Mouse (Mus musculus) heart, embryonic 13.5 days (tissue): ENCODE data around the gene Setd1a. TPM values are rescaled to one million over a fixed set of nuclear protein-coding genes. Genes with fewer than 3 reads are reported as not detected.
"Not testable (repeated sequence)": the region's sequence is repeated elsewhere in the genome, so short reads cannot be mapped to it uniquely, and the experiment has no call there.

Experiments used
- ATAC-seq: fragments of 200-750 bp; cut with Nextera tagmentation; 2 replicates; pipeline ENCODE4 v1.8.0; 2017; ENCODE audit warnings: moderate TSS enrichment; ENCODE audit not compliant: insufficient number of reproducible peaks, low FRiP score, low TSS enrichment; ENCODE audit errors: extremely low read depth
- H3K27ac ChIP-seq: fragments of 300-500 bp; sonication (generic); replicated peaks from 2 replicates; pipeline ENCODE4 v1.5.1; 2015; ENCODE audit warnings: moderate library complexity, mild to moderate bottlenecking, inconsistent platforms
- H3K27me3 ChIP-seq: fragments of 300-500 bp; sonication (generic); replicated peaks from 2 replicates; pipeline ENCODE4 v1.6.1; 2015; ENCODE audit warnings: mild to moderate bottlenecking, inconsistent platforms
- H3K36me3 ChIP-seq: fragments of 300-500 bp; sonication (generic); 2 replicates; pipeline ENCODE4 v1.6.1; 2015; ENCODE audit warnings: mild to moderate bottlenecking, inconsistent platforms
- H3K4me1 ChIP-seq: fragments of 300-500 bp; sonication (generic); 2 replicates; pipeline ENCODE4 v1.6.1; 2015; ENCODE audit warnings: inconsistent platforms
- H3K4me2 ChIP-seq: fragments of 300-500 bp; sonication (generic); 2 replicates; pipeline ENCODE4 v1.6.1; 2015; ENCODE audit warnings: inconsistent platforms, mild to moderate bottlenecking, moderate library complexity
- H3K4me3 ChIP-seq: fragments of 300-500 bp; sonication (generic); 2 replicates; pipeline ENCODE4 v1.5.1; 2015; ENCODE audit warnings: moderate library complexity, mild to moderate bottlenecking, inconsistent platforms
- H3K9ac ChIP-seq: fragments of 300-500 bp; sonication (generic); 2 replicates; pipeline ENCODE4 v1.6.1; 2015; ENCODE audit warnings: inconsistent platforms, mild to moderate bottlenecking, moderate library complexity
- H3K9me3 ChIP-seq: fragments of 300-500 bp; sonication (generic); 2 replicates; pipeline ENCODE4 v1.6.1; 2016; ENCODE audit warnings: inconsistent platforms
- WGBS: fragments of 180-500 bp; shearing (Covaris S2); methylation state at CpG from one replicate; pipeline ENCODE4 v1.1.7; 2015; ENCODE audit warnings: mixed read lengths; 5-methylcytosine and 5-hydroxymethylcytosine counted together
- polyA plus RNA-seq: library from polyadenylated mRNA; unstranded; fragments of >200 nt; fragmentation: Nextera tagmentation; extraction: Ambion mirVana; gene quantifications from 2 replicates; pipeline ENCODE4 v1.2.1, GENCODE M21; 2015

The Setd1a gene
- polyA plus RNA-seq, 1 experiment from 2014 or later: 17.0 TPM

DNA sequence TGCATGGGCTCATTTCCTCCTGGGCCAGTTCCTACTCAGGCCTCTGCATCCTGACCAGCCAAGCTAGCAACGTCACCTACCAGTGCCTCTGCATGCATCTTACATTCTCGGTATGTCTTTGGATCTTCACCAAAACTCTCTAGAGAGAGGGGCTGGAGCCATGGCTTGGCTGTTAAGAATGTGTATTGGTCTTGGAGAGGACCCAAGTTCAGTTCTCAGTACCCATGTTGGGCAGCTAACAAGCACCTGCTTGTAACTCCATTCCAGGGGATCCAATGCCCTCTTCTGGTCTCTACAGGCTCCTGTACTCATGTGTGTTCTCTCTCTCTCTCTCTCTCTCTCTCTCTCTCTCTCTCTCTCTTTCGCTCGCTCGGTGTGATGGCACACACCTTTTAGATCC lies 41.3 kb downstream of the Setd1a start:
- Histone ChIP-seq H3K9ac (no peak overlapping the region), H3K27ac (no peak overlapping the region), H3K36me3 (no peaks in the 10 kb centered on the region), H3K27me3 (no peaks in the 10 kb centered on the region), H3K9me3 (no peaks in the 10 kb centered on the region), H3K4me1 (peaks cover 14% of the 10 kb centered on the region), H3K4me3 (no peak overlapping the region), H3K4me2 (no peak overlapping the region)
- no peak for ATAC-seq
- WGBS: 78% methylated on average over 5 of the region's 5 CpGs

- H3K4me1 ChIP-seq: peaks cover 14% of the 10 kb centered on the region; the same call in 1 of the 2 replicates
- no peaks in the 10 kb centered on the region for H3K36me3 ChIP-seq
- ATAC-seq: no peak
- peaks cover 10% of the 10 kb centered on the region; the same call in 1 of the 2 replicates for H3K27me3 ChIP-seq
- no peak overlapping the region for H3K4me3 ChIP-seq
- H3K9me3 ChIP-seq: no peaks in the 10 kb centered on the region
- no peak overlapping the region for H3K9ac ChIP-seq
- H3K27ac ChIP-seq: peak overlapping the region; percentile 53
- no peak overlapping the region for H3K4me2 ChIP-seq
- 54% methylated on average over 13 of the region's 13 CpGs for WGBS
Measured at GRCm38 (mm10) chr7:127820836-127821509, 44.5 kb downstream of the Setd1a start.

- 0 out of 2 replicates have a peak, but pooled peaks cover 14% of the 10 kb centered on the region for H3K4me1 ChIP-seq
- WGBS: 74% methylated on average over 3 of the region's 3 CpGs
- no peaks in the 10 kb centered on the region for H3K36me3 ChIP-seq
- no peaks in the 10 kb centered on the region for H3K9me3 ChIP-seq
- H3K4me3 ChIP-seq: no peak overlapping the region
- no peak overlapping the region for H3K4me2 ChIP-seq
- no peak overlapping the region for H3K27ac ChIP-seq
- H3K9ac ChIP-seq: no peak overlapping the region
- H3K27me3 ChIP-seq: peaks cover 10% of the 10 kb centered on the region; the same call in 1 of the 2 replicates
- ATAC-seq: no peak
Measured at GRCm38 (mm10) chr7:127822494-127822893, 46.0 kb downstream of the Setd1a start.

- 70% methylated on average over 11 of the region's 11 CpGs for WGBS
- Histone ChIP-seq H3K4me1 (0 out of 2 replicates have a peak, but pooled peaks cover 14% of the 10 kb centered on the region), H3K9me3 (no peaks in the 10 kb centered on the region), H3K36me3 (no peaks in the 10 kb centered on the region), H3K9ac (peak overlapping the region; percentile 83), H3K4me2 (peak overlapping the region; percentile 76), H3K27ac (no peak overlapping the region), H3K27me3 (peaks cover 10% of the 10 kb centered on the region; the same call in 1 of the 2 replicates), H3K4me3 (peak overlapping the region; percentile 60)
- ATAC-seq: no peak
Measured at GRCm38 (mm10) chr7:127823236-127824171, 47.0 kb downstream of the Setd1a start.

DNA sequence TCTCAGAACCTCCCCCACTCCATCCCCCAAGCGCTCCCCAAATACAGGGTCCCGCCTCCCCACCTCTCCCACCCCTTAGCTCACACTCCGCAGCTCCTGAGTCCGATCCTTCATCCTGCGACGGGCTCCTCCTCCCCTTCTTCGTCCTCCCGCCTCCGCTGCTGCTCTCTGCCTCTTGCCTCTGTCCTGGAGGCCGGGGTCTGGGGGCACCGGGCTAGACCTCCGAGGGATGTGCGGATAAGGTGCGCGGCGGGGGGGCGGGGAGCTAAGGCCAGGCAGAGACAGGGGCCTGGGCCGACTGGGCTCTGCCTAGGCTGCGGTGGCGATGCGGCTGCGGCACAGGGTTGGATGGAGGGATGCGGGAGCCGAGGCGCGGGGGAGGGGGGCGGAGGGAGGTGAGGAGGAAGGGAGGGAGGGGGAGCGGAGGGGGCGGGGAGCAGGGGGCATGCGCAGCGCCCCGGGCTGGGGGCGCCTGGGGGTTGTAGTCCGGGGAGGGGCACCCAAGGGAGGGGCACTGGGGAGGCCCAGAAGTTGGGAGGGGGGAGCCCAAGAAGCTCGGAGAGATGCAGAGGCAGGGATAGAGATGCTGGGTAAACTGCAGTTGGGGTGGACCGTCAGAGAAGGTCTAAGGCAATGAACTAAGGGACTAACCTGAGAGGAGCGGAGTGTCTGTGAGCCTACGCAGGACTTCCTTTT lies 47.9 kb downstream of the Setd1a start, which contains the start of the genes Stx4a and Stx1b:
Stx4a (plus strand) TSS at position 119 of the 696 bp plus-strand sequence.
Stx1b (minus strand) TSS at position 374 of the 696 bp plus-strand sequence.
- H3K4me2 ChIP-seq: peak within 1 kb of the TSS; percentile 76
- H3K4me3 ChIP-seq: peak within 1 kb of the TSS; percentile 60
- peak within 1 kb of the TSS; percentile 83 for H3K9ac ChIP-seq
- peaks cover 10% of the 10 kb centered on the region; the same call in 1 of the 2 replicates for H3K27me3 ChIP-seq
- H3K36me3 ChIP-seq: no peaks in the 10 kb centered on the region
- no peaks in the 10 kb centered on the region for H3K9me3 ChIP-seq
- 0 out of 2 replicates have a peak, but pooled peaks cover 14% of the 10 kb centered on the region for H3K4me1 ChIP-seq
- ATAC-seq: no peak; the same call in 1 of the 2 replicates
- no peak within 1 kb of the TSS for H3K27ac ChIP-seq
- 4% methylated on average over 35 of the region's 38 CpGs for WGBS

GRCm38 (mm10) chr7:127835550-127835949 lies 59.1 kb downstream of the Setd1a start:
- no peak for ATAC-seq
- Histone ChIP-seq H3K4me1 (peaks cover 4% of the 10 kb centered on the region), H3K36me3 (no peaks in the 10 kb centered on the region), H3K4me2 (no peak overlapping the region), H3K9me3 (no peaks in the 10 kb centered on the region), H3K4me3 (no peak overlapping the region), H3K27ac (no peak overlapping the region), H3K9ac (no peak overlapping the region), H3K27me3 (no peaks in the 10 kb centered on the region; the same call in 1 of the 2 replicates)
- 77% methylated on average over 2 of the region's 2 CpGs for WGBS

DNA sequence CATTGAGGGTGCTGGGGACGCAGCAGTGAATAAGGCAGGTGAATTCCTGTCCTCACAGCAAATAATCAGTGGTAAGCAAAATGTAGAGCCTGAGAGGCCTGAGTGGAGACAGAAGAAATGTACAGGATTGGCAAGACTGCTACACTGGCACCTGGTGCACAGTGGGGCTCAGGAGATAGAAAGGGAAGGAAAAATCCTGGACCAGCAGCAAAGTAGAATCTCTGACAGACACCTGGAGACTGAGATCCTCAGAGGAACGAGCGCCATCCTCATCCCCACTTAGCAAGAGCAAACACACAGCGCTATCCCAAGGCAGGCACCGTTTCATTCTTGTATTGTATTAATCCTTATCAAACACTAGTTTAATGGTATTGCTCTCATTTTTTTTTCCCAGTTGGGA lies 61.0 kb downstream of the Setd1a start:
- WGBS: 86% methylated on average over 5 of the region's 5 CpGs
- Histone ChIP-seq H3K9ac (no peak overlapping the region), H3K4me2 (no peak overlapping the region), H3K4me1 (peaks cover 9% of the 10 kb centered on the region), H3K36me3 (no peaks in the 10 kb centered on the region), H3K27ac (no peak overlapping the region), H3K4me3 (no peak overlapping the region), H3K27me3 (no peaks in the 10 kb centered on the region; the same call in 1 of the 2 replicates), H3K9me3 (no peaks in the 10 kb centered on the region)
- ATAC-seq: no peak

- not testable (repeated sequence) for H3K27me3 ChIP-seq, H3K9me3 ChIP-seq, H3K36me3 ChIP-seq, H3K9ac ChIP-seq, ATAC-seq, H3K4me2 ChIP-seq, H3K27ac ChIP-seq, H3K4me3 ChIP-seq
- 68% methylated on average over 4 of the region's 4 CpGs for WGBS
- H3K4me1 ChIP-seq: peaks cover 13% of the 10 kb centered on the region
Measured at GRCm38 (mm10) chr7:127837878-127838277, 61.4 kb downstream of the Setd1a start.

GRCm38 (mm10) chr7:127840031-127840430 lies 63.6 kb downstream of the Setd1a start:
- not testable (repeated sequence) for H3K4me3 ChIP-seq, H3K27me3 ChIP-seq, H3K9ac ChIP-seq, H3K27ac ChIP-seq, H3K9me3 ChIP-seq, ATAC-seq
- H3K4me2 ChIP-seq: peak overlapping the region; percentile 91; the same call in 1 of the 2 replicates
- H3K4me1 ChIP-seq: peaks cover 15% of the 10 kb centered on the region
- WGBS: 68% methylated on average over 2 of the region's 2 CpGs
- peaks cover 19% of the 10 kb centered on the region for H3K36me3 ChIP-seq

GRCm38 (mm10) chr7:127840886-127841285 lies 64.4 kb downstream of the Setd1a start:
- peak overlapping the region; percentile 97 for H3K27ac ChIP-seq
- H3K9ac ChIP-seq: peak overlapping the region; percentile 97
- H3K4me1 ChIP-seq: peaks cover 15% of the 10 kb centered on the region
- no peaks in the 10 kb centered on the region for H3K9me3 ChIP-seq
- peak overlapping the region; percentile 91 for H3K4me2 ChIP-seq
- no peak for ATAC-seq
- H3K4me3 ChIP-seq: peak overlapping the region; percentile 75
- peaks cover 25% of the 10 kb centered on the region for H3K36me3 ChIP-seq
- WGBS: 3% methylated on average over 15 of the region's 15 CpGs
- no peaks in the 10 kb centered on the region; the same call in 1 of the 2 replicates for H3K27me3 ChIP-seq
